Mouse (Mus musculus) heart, postnatal 10 days (tissue): ENCODE measurements at regions not wholly inside any gene's neighbourhood (a gene's known extent, or its start where the extent isn't known, plus 50 kb on each side); places are given as distances from the start of the nearest gene placed in this dataset.

ENCODE experiments used
- DNase-seq, 2 experiments: peaks; one replicate each; pipeline ENCODE4 v3.0.0; 2021
- intact Hi-C: fragments of 180-260 bp; cut with DNase I; formaldehyde crosslinking; loops from one replicate; pipeline ENCODE4 v1.15.1; 2025

GRCm38 (mm10) chr8:93688845-93689244 is 120.9 kb upstream of the Gnao1 start:
- intact Hi-C loops, result no loop called here

GRCm38 (mm10) chr8:93689832-93690471 is 119.8 kb upstream of the Gnao1 start:
- intact Hi-C loops, result no loop called here
- DNase-seq, result no peak

More at GRCm38 (mm10) chr8:93688845-93689244, 120.9 kb upstream of the Gnao1 start:
- no peak for DNase-seq

GRCm38 (mm10) chr8:93691375-93691774 is 118.4 kb upstream of the Gnao1 start:
- intact Hi-C loops, result no loop called here
- DNase-seq, result no peak

- intact Hi-C loops, result no loop called here
- no peak for DNase-seq
Measured at GRCm38 (mm10) chr8:93691826-93692225, 117.9 kb upstream of the Gnao1 start.

GRCm38 (mm10) chr8:93697206-93697605 is 112.6 kb upstream of the Gnao1 start:
- peak; percentile 5 to 14 for DNase-seq
- intact Hi-C loops, result no loop called here

GRCm38 (mm10) chr8:93698508-93698907 is 111.3 kb upstream of the Gnao1 start:
- intact Hi-C loops, result no loop called here
- DNase-seq, result no peak

GRCm38 (mm10) chr8:93701391-93701790 is 108.4 kb upstream of the Gnao1 start:
- intact Hi-C loops, result no loop called here
- no peak for DNase-seq

GRCm38 (mm10) chr8:93712066-93712706 is 97.6 kb upstream of the Gnao1 start:
- intact Hi-C loops, result no loop called here
- DNase-seq, result no peak

- no peak for DNase-seq
- intact Hi-C loops, result no loop called here
Measured at GRCm38 (mm10) chr8:93713221-93713620, 96.5 kb upstream of the Gnao1 start.

- intact Hi-C loops, result no loop called here
Measured at GRCm38 (mm10) chr8:93724896-93725489, 84.8 kb upstream of the Gnao1 start.

GRCm38 (mm10) chr8:93729124-93729930 is 80.4 kb upstream of the Gnao1 start:
- intact Hi-C loops, result no loop called here

More at GRCm38 (mm10) chr8:93724896-93725489, 84.8 kb upstream of the Gnao1 start:
- DNase-seq, result no peak

GRCm38 (mm10) chr8:93730738-93731700 is 78.7 kb upstream of the Gnao1 start:
- DNase-seq, result no peak
- intact Hi-C loops, result no loop called here

More at GRCm38 (mm10) chr8:93729124-93729930, 80.4 kb upstream of the Gnao1 start:
- peak; percentile 4 to 5 for DNase-seq

GRCm38 (mm10) chr8:93734818-93735217 is 74.9 kb upstream of the Gnao1 start:
- intact Hi-C loops, result no loop called here
- peak; percentile 61 to 66 for DNase-seq

- no peak for DNase-seq
- intact Hi-C loops, result no loop called here
Measured at GRCm38 (mm10) chr8:93740281-93740680, 69.5 kb upstream of the Gnao1 start.

GRCm38 (mm10) chr8:93748720-93749119 is 61.0 kb upstream of the Gnao1 start:
- DNase-seq, result peak; percentile 10 to 13
- intact Hi-C loops, result no loop called here

GRCm38 (mm10) chr8:93750921-93751320 is 58.8 kb upstream of the Gnao1 start:
- no peak for DNase-seq
- intact Hi-C loops, result no loop called here

- intact Hi-C loops, result no loop called here
- DNase-seq, result no peak
Measured at GRCm38 (mm10) chr8:93755981-93756380, 53.8 kb upstream of the Gnao1 start.
